Mouse (Mus musculus) liver, embryonic 11.5 days (tissue): ENCODE measurements around the gene Zfp988. TPM values are rescaled to one million over a fixed set of nuclear protein-coding genes. Genes with fewer than 3 reads are reported as not detected.
"Not testable (repeated sequence)": the region's sequence is repeated elsewhere in the genome, so short reads cannot be mapped to it uniquely, and the experiment has no call there.

ENCODE experiments used
- ATAC-seq: fragments of 200-750 bp; cut with Nextera tagmentation; replicated peaks from 2 replicates; pipeline ENCODE4 v1.8.0; 2017; ENCODE audit warnings: moderate number of reproducible peaks, mild to moderate bottlenecking, moderate TSS enrichment, moderate library complexity; ENCODE audit not compliant: low FRiP score
- DNase-seq: peaks from one replicate; pipeline ENCODE4 v3.0.0-alpha.2; 2017; ENCODE audit warnings: low spot score
- H3K27ac ChIP-seq: fragments of 300-500 bp; sonication (generic); 2 replicates; pipeline ENCODE4 v1.5.1; 2014; ENCODE audit warnings: mild to moderate bottlenecking, low read depth, low read length, control low read depth
- H3K27me3 ChIP-seq: fragments of 300-500 bp; sonication (generic); replicated peaks from 2 replicates; pipeline ENCODE4 v1.6.1; 2014; ENCODE audit warnings: low read length, mixed read lengths; ENCODE audit not compliant: control insufficient read depth, insufficient read depth
- H3K36me3 ChIP-seq: fragments of 300-500 bp; sonication (generic); 2 replicates; pipeline ENCODE4 v1.6.1; 2014; ENCODE audit warnings: mild to moderate bottlenecking, low read length, moderate library complexity, mixed read lengths; ENCODE audit not compliant: control insufficient read depth, insufficient read depth
- H3K4me1 ChIP-seq: fragments of 300-500 bp; sonication (generic); replicated peaks from 2 replicates; pipeline ENCODE4 v1.6.1; 2014; ENCODE audit warnings: low read length, mixed read lengths; ENCODE audit not compliant: control insufficient read depth, insufficient read depth
- H3K4me2 ChIP-seq: fragments of 300-500 bp; sonication (generic); 2 replicates; pipeline ENCODE4 v1.6.1; 2014; ENCODE audit warnings: mild to moderate bottlenecking, control low read depth, moderate library complexity
- H3K4me3 ChIP-seq: fragments of 300-500 bp; sonication (generic); 2 replicates; pipeline ENCODE4 v1.5.1; 2014; ENCODE audit warnings: low read depth, low read length, control low read depth
- H3K9ac ChIP-seq: fragments of 300-500 bp; sonication (generic); 2 replicates; pipeline ENCODE4 v1.6.1; 2014; ENCODE audit warnings: low read depth, low read length, control low read depth
- H3K9me3 ChIP-seq: fragments of 300-500 bp; sonication (generic); 2 replicates; pipeline ENCODE4 v1.6.1; 2016; ENCODE audit warnings: low read length, inconsistent platforms, mixed read lengths; ENCODE audit not compliant: control insufficient read depth
- WGBS: fragments of 180-500 bp; shearing (Covaris S2); extraction: QIAGEN DNeasy Blood & Tissue Kit; methylation state at CpG from one replicate; pipeline ENCODE4 v1.1.7; 2014; 5-methylcytosine and 5-hydroxymethylcytosine counted together
- polyA plus RNA-seq: library from polyadenylated mRNA; unstranded; fragments of >200 nt; fragmentation: Nextera tagmentation; extraction: Ambion mirVana; gene quantifications from 2 replicates; pipeline ENCODE4 v1.2.1, GENCODE M21; 2014

Zfp988 gene
- polyA plus RNA-seq, 1 experiment from 2014 or later = 0.34 TPM

DNA sequence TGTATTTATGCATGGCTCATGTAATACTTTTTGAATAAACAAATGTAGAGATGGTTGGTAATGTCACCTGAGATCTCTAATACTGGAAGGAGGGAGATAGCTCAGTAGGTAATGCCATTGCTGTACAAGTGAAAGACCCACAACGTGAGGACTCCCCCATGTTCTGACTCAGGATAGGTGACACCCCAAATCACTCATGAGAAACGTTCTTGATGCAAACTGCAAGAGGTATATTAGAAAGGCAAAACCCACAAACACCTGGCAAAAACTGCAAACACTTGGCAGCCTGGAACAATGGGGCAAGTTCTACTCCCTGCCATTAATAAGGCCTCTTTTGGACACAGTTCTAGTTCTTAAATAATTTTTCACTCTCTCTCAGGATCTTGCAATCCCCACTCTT is 42.9 kb downstream of the Zfp988 start:
- H3K9ac ChIP-seq, ATAC-seq, H3K4me2 ChIP-seq, H3K27ac ChIP-seq, DNase-seq, H3K4me1 ChIP-seq, H3K36me3 ChIP-seq, H3K27me3 ChIP-seq, H3K4me3 ChIP-seq: not testable (repeated sequence)
- H3K9me3 ChIP-seq = peaks cover 44% of the 10 kb centered on the region
- WGBS = 73% methylated on average over 2 of the region's 2 CpGs

DNA sequence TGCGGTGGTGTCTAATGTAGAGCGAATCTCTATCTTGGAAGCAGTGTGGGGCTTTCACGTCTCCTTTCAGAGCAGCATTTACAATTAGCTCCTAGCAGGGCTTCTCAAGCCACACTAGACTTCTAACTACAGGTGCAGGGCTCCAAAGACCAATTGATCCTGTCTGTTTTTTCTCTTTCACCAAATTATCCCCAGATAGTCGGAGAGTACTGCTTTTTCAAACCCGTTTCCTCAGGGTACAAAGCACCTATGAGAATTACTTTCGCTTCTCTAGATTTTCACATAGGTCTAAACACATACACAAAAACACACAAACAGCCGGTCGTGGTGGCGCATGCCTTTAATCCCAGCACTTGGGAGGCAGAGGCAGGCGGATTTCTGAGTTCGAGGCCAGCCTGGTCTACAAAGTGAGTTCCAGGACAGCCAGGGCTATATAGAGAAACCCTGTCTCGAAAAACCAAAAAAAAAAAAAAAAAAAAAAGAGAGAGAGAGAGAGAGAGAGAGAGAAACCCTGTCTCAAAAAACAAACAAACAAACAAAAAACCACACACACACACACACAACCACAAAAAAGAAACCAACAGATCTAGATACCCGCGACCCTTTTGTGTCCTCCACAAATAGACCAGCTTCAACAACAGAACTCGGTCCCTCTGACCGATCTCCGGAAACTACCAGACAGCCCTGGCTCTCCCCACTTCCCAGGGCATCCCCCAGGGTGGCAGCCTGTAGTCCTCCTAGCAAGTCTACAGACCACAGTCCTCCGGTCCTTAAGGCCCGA is 43.6 kb downstream of the Zfp988 start:
- not testable (repeated sequence) for H3K27me3 ChIP-seq, H3K36me3 ChIP-seq, H3K9ac ChIP-seq, H3K4me1 ChIP-seq, H3K4me2 ChIP-seq, H3K27ac ChIP-seq, H3K4me3 ChIP-seq
- peak; percentile 30 for DNase-seq
- H3K9me3 ChIP-seq = peaks cover 38% of the 10 kb centered on the region
- ATAC-seq = 0 out of 2 replicates have a peak, but pooled peaks have one; percentile 47
- 86% methylated on average over 18 of the region's 19 CpGs for WGBS

DNA sequence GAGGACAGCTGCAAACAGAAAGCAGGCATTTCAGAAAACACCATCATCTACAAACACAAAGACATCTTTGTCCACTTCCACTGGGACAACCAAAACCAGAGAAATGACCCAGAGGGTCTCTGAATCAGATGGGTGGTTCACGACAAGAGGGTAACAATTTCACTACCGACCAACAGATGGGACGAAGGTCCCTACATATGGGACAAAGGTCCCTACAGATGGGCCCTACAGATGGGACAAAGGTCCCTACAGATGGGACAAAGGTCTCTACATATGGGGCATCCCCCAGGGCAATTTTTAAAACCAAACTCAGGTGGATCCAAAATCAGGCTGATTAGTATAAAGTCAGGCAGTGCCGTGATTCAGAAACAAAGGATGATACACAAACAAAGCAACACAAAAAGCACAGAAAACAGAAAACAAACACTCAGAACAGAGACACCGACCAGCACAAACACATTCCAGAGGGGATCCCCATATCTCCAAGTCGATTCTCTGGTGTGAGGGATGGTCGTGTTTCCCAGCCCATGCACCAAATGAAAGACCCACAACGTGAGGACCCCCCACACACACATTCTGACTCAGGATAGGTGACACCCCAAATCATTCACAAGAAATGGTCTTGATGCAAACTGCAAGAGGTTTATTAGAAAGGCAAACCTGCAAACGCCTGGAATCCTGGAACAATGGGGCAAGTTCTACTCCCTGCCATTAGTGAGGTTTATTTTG is 44.4 kb downstream of the Zfp988 start:
- H3K9me3 ChIP-seq = peaks cover 40% of the 10 kb centered on the region
- WGBS = 83% methylated on average over 9 of the region's 9 CpGs
- H3K27me3 ChIP-seq, H3K27ac ChIP-seq, H3K36me3 ChIP-seq, H3K4me3 ChIP-seq, H3K9ac ChIP-seq, ATAC-seq, H3K4me1 ChIP-seq, H3K4me2 ChIP-seq: not testable (repeated sequence)
- DNase-seq = peak; percentile 26

DNA sequence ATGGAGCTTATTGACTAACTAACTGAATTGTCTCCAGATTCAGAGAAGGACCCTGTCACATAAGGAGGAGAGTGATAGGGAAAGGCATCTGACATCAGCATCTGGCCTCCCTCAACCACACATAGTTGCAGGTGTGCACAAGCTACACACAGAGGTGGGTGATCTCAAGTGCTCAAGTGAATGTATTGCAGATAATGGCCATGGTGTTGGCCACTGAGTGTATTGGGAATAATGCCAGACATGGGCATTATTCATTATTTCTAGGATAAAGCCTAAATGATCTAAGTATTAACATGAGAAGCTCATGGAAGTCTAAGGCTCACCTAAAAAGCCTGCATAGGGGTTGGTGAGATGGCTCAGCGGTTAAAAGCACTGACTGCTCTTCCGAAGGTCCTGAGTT is 45.1 kb downstream of the Zfp988 start:
- not testable (repeated sequence) for H3K27ac ChIP-seq, H3K9ac ChIP-seq, ATAC-seq, H3K27me3 ChIP-seq, H3K4me1 ChIP-seq, H3K4me3 ChIP-seq, H3K36me3 ChIP-seq, H3K4me2 ChIP-seq
- peaks cover 40% of the 10 kb centered on the region for H3K9me3 ChIP-seq
- DNase-seq = peak; percentile 28
- 75% methylated on average over 2 of the region's 2 CpGs for WGBS

DNA sequence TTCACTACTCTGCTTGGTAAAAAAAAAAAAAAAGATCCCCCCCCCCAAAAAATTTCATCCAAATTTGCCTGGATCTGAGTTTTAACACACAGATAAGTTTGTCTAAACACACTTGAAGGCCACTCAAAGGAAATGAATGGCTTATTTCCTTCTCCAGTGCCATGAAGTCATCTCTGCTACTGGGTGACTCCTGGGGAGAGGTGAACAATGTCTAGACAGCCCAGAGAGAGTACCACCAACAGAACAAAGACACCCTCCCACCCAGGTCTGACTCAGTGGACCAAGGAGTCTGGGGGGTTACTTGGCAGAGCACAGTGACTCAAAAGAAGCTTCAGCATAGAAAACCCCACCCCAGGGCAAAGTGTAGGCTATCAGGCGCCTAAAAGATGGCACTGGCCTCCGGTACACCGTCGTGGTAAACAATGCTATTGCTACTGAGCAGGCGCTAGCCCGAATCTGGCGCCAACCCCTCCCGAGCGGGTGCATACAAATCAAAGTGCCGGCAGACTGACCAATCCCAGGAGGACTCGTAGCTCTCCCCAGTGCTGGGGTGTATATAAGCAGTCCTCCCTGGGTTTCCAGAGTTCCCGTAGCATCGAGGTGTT is 46.0 kb downstream of the Zfp988 start:
- H3K4me1 ChIP-seq, H3K4me2 ChIP-seq, H3K9ac ChIP-seq, H3K27me3 ChIP-seq, H3K4me3 ChIP-seq, H3K27ac ChIP-seq, DNase-seq, ATAC-seq, H3K36me3 ChIP-seq: not testable (repeated sequence)
- H3K9me3 ChIP-seq = peaks cover 37% of the 10 kb centered on the region
- WGBS = 80% methylated on average over 9 of the region's 13 CpGs

DNA sequence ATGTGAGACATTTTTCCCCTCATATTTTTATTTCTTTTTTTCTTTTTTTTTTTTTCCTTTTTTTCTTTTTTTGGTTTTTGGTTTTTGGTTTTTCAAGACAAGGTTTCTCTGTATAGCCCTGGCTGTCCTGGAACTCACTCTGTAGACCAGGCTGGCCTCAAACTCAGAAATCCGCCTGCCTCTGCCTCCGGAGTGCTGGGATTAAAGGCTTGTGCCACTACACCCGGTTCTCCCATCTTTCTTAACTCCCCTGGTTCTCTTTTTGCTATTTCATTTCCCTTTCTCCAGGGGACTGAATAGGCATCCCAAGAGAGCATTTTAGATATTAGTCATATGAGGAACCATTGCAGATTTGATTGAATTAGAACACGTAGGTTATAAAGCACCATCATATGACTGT is 48.2 kb downstream of the Zfp988 start:
- H3K4me1 ChIP-seq, H3K27ac ChIP-seq, H3K4me2 ChIP-seq, DNase-seq, H3K27me3 ChIP-seq, ATAC-seq, H3K9ac ChIP-seq, H3K4me3 ChIP-seq, H3K36me3 ChIP-seq: not testable (repeated sequence)
- WGBS = 74% methylated on average over 4 of the region's 4 CpGs
- H3K9me3 ChIP-seq = peaks cover 26% of the 10 kb centered on the region

DNA sequence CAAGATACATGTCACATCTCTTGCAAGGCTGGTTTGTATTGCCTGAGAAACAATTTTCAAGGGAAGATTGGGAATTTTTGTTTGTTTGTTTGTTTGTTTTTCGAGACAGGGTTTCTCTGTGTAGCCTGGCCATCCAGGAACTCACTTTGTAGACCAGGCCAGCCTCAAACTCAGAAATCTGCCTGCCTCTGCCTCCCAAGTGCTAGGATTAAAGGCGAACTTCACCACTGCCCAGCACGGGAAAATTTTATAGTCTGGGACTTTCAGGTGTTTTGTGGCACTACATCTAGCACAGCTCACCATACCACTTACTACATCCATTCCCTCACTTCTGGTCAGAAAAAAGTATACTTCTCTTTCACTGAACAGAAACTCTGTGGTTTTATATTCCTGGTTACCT is 50.6 kb downstream of the Zfp988 start:
- not testable (repeated sequence) for H3K4me1 ChIP-seq, H3K4me2 ChIP-seq, H3K27ac ChIP-seq, ATAC-seq, H3K27me3 ChIP-seq, H3K9me3 ChIP-seq, H3K36me3 ChIP-seq, DNase-seq, H3K9ac ChIP-seq, H3K4me3 ChIP-seq
- WGBS = no CpG with 5 or more reads among the region's 3 CpGs

DNA sequence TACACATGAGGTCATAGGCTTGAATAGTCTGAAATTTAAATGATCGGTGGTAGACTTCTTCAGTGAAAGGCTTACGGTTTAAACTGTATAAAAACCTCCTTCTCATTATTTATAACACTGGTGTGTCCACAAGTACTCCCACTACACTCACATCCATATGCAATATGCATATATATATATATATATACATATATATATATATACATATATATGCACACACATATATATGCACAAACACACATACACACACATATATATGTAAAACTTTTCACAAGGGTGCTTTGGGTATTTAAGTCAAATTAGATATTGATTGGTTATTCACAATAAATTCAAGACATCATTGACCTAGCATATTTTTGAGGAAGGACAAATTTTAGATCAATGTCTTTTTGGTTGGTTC is 51.7 kb downstream of the Zfp988 start:
- H3K27ac ChIP-seq, H3K36me3 ChIP-seq, H3K27me3 ChIP-seq, H3K4me2 ChIP-seq, H3K4me1 ChIP-seq, DNase-seq, H3K9me3 ChIP-seq, H3K4me3 ChIP-seq, H3K9ac ChIP-seq: not testable (repeated sequence)
- peak; percentile 45; the same call in 1 of the 2 replicates for ATAC-seq
- whole genome bisulfite sequencing = no CpG with 5 or more reads among the region's 2 CpGs
